Mouse (Mus musculus) forebrain, embryonic 11.5 days (tissue): ENCODE results near the gene Itprid1. TPM values are rescaled to one million over a fixed set of nuclear protein-coding genes. Genes with fewer than 3 reads are reported as not detected.

ENCODE experiments used
- ATAC-seq: fragments of 200-750 bp; cut with Nextera tagmentation; replicated peaks from 2 replicates; pipeline ENCODE4 v1.8.0; 2017; ENCODE audit warnings: moderate TSS enrichment; ENCODE audit not compliant: low FRiP score
- DNase-seq: peaks from one replicate; pipeline ENCODE4 v3.0.0-alpha.2; 2017; ENCODE audit warnings: low spot score
- H3K27ac ChIP-seq: fragments of 300-500 bp; sonication (generic); 2 replicates; pipeline ENCODE4 v1.5.1; 2014; ENCODE audit warnings: low read depth, low read length
- H3K27me3 ChIP-seq: fragments of 300-500 bp; sonication (generic); 2 replicates; pipeline ENCODE4 v1.6.1; 2014; ENCODE audit warnings: mild to moderate bottlenecking, low read length, mixed read lengths; ENCODE audit not compliant: control insufficient read depth, insufficient read depth
- H3K36me3 ChIP-seq: fragments of 300-500 bp; sonication (generic); 2 replicates; pipeline ENCODE4 v1.6.1; 2014; ENCODE audit warnings: mild to moderate bottlenecking, low read length, moderate library complexity, mixed read lengths; ENCODE audit not compliant: control insufficient read depth, insufficient read depth
- H3K4me1 ChIP-seq: fragments of 300-500 bp; sonication (generic); replicated peaks from 2 replicates; pipeline ENCODE4 v1.6.1; 2014; ENCODE audit warnings: low read length, mixed read lengths; ENCODE audit not compliant: control insufficient read depth, insufficient read depth
- H3K4me2 ChIP-seq: fragments of 300-500 bp; sonication (generic); 2 replicates; pipeline ENCODE4 v1.6.1; 2014; ENCODE audit warnings: low read depth, mild to moderate bottlenecking, low read length, moderate library complexity, mixed read lengths; ENCODE audit not compliant: severe bottlenecking
- H3K4me3 ChIP-seq: fragments of 300-500 bp; sonication (generic); 2 replicates; pipeline ENCODE4 v1.5.1; 2014; ENCODE audit warnings: low read depth, low read length
- H3K9ac ChIP-seq: fragments of 300-500 bp; sonication (generic); 2 replicates; pipeline ENCODE4 v1.6.1; 2014; ENCODE audit warnings: low read length
- H3K9me3 ChIP-seq: fragments of 300-500 bp; sonication (generic); 2 replicates; pipeline ENCODE4 v1.6.1; 2016; ENCODE audit warnings: low read length, mixed read lengths; ENCODE audit not compliant: control insufficient read depth
- WGBS: fragments of 180-500 bp; shearing (Covaris S2); extraction: QIAGEN DNeasy Blood & Tissue Kit; methylation state at CpG from one replicate; pipeline ENCODE4 v1.1.7; 2014; 5-methylcytosine and 5-hydroxymethylcytosine counted together
- polyA plus RNA-seq: library from polyadenylated mRNA; unstranded; fragments of >200 nt; fragmentation: Nextera tagmentation; extraction: Ambion mirVana; gene quantifications from 2 replicates; pipeline ENCODE4 v1.2.1, GENCODE M21; 2014

Itprid1 gene
- polyA plus RNA-seq, 1 experiment from 2014 or later: 0.13 TPM

DNA sequence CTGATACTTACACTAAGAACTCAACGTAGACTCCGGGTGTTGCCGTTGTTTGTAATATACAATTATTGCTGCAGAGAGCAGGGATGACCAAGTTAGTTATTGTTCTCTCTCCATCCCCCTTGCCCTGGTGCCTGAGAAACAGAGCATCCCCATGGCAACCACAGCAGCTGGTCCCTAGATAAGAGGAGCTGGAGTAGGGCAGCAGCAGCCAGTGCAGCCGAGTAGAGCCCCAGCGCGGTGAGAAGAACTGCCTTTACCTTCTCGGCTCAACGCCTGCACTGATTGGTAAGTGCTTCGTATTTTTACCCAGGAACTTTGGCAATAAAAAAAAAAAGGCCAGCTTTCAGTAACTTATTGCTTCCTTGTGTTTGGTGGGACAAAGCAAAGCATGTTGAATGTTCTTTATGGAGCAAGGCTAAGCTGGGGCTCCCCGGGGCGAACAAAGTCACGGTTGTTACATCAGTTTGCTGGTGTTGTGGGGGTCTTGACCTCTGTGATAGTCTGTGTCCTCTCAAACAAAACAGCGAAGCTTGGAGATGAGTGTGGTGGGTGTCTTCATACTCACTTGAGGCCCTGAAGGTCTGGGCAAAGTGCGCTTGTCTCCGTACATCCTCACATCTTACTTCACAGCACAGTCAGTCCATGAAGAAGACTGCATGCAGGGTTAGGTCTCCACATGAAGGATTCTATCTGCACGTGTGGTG lies 180.7 kb downstream of the Itprid1 start, which contains the start of gene Ppp1r17:
Ppp1r17 (plus strand) TSS at position 207 of the 704 bp plus-strand sequence.
- Histone ChIP-seq H3K4me3 (no peak within 1 kb of the TSS), H3K9ac (no peak within 1 kb of the TSS), H3K4me2 (0 out of 2 replicates have a peak within 1 kb of the TSS, but pooled peaks have one; percentile 6)

DNA sequence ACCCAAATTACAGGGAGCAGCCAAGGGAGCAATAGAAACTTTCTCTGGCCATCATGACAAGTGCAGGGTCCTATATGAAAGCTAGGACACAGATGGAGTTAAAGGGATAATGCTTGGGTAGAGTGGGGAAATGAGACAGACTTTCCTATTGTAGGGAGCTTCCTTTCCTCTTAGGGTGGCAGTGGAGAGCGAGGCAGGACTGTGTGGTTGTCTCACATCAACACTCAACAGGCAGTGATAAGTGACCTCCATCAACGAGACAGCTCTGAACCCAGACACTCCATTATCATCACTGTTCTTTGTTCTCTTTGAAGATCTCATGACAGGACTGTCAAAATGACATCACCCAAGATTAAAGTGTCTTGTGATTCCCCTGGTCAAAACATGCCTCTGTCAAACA lies 182.9 kb downstream of the Itprid1 start:
- H3K9ac ChIP-seq: no peak overlapping the region
- H3K36me3 ChIP-seq: no peaks in the 10 kb centered on the region
- H3K4me2 ChIP-seq: no peak overlapping the region
- H3K27ac ChIP-seq: no peak overlapping the region
- DNase-seq: no peak
- WGBS: 72% methylated on average over 2 of the region's 2 CpGs
- H3K27me3 ChIP-seq: no peaks in the 10 kb centered on the region
- H3K4me1 ChIP-seq: no peaks in the 10 kb centered on the region
- no peak overlapping the region for H3K4me3 ChIP-seq
- no peak for ATAC-seq
- H3K9me3 ChIP-seq: no peaks in the 10 kb centered on the region

More for the DNA sequence above, 180.7 kb downstream of the Itprid1 start, which contains the start of gene Ppp1r17:
- Histone ChIP-seq H3K4me1 (no peaks in the 10 kb centered on the region), H3K27me3 (no peaks in the 10 kb centered on the region), H3K9me3 (no peaks in the 10 kb centered on the region), H3K27ac (no peak within 1 kb of the TSS), H3K36me3 (no peaks in the 10 kb centered on the region)
- peak; percentile 85 for ATAC-seq
- WGBS: 71% methylated on average over 16 of the region's 16 CpGs
- no peak for DNase-seq

DNA sequence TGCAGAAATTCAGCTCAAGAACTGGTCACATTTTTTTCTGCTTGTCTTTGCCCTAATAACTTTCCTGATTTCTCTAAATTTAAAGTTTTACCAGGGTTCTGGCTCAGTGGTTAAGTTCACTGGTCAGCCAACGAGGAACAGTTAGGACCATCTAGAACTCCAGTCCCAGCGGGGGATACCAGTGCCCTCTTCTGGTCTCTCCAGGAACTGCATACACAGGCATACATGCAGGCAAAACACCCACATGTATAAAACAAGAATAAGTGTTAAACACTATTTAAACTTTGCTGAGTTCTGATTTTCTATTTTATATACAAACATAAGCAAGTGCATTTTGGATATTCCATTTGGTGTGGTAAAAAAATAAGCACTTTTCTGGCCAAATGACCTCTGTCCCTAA lies 188.8 kb downstream of the Itprid1 start:
- no peak overlapping the region for H3K27ac ChIP-seq
- H3K9me3 ChIP-seq: no peaks in the 10 kb centered on the region
- DNase-seq (no peak), ATAC-seq (no peak)
- H3K4me1 ChIP-seq: peaks cover 4% of the 10 kb centered on the region; the same call in 1 of the 2 replicates
- H3K27me3 ChIP-seq: no peaks in the 10 kb centered on the region
- no peak overlapping the region for H3K4me2 ChIP-seq
- no peak overlapping the region for H3K4me3 ChIP-seq
- H3K9ac ChIP-seq: no peak overlapping the region
- no peaks in the 10 kb centered on the region for H3K36me3 ChIP-seq
- WGBS: 66% methylated on average over 2 of the region's 2 CpGs

DNA sequence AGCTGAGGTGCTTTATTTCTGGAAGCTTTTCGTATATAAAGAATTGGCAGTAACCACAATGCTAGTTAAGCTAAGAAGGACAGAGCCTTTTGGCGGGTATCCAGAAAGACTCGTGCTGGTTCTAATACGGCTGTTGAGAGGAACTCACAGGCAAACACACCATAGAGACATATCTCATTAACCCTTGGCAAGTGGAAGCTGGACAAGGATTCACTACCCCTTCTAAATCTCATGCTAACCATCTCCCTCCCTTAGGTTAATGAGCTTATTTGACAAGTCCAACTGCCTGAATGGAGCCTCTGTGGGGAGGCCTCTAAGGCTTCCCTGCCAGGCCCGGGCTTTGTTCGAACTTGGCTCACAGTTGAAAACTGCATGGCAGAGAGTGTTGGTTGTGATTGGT lies 190.6 kb downstream of the Itprid1 start:
- Histone ChIP-seq H3K27me3 (no peaks in the 10 kb centered on the region), H3K27ac (no peak overlapping the region), H3K4me2 (no peak overlapping the region), H3K9ac (no peak overlapping the region), H3K4me1 (peaks cover 4% of the 10 kb centered on the region; the same call in 1 of the 2 replicates), H3K36me3 (no peaks in the 10 kb centered on the region), H3K9me3 (no peaks in the 10 kb centered on the region), H3K4me3 (no peak overlapping the region)
- ATAC-seq: no peak
- 79% methylated on average over 6 of the region's 6 CpGs for WGBS
- DNase-seq: no peak

DNA sequence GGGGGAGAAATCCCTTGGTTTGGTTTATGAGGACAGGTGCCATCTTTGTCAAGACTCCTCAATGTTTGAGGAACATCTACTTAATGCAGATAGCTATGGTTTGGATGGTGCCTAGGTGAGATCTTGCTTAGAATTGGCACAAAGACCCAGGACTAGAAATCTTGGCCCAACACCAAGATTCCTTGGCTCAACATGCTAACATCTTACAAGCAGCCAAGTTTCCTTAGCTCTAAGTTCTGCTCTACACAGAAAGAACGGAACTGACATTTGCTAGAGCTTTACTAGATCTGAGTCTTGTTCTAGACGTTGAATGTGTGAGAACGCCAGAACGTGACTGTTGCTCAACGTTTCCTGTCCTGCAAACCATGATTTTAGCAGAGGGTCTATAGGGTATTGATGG lies 191.3 kb downstream of the Itprid1 start:
- Histone ChIP-seq H3K4me3 (no peak overlapping the region), H3K4me2 (no peak overlapping the region), H3K36me3 (no peaks in the 10 kb centered on the region), H3K27me3 (no peaks in the 10 kb centered on the region), H3K9me3 (no peaks in the 10 kb centered on the region), H3K27ac (no peak overlapping the region), H3K4me1 (peaks cover 4% of the 10 kb centered on the region; the same call in 1 of the 2 replicates), H3K9ac (no peak overlapping the region)
- no peak for ATAC-seq
- no peak for DNase-seq
- 93% methylated on average over 5 of the region's 5 CpGs for WGBS

Other genes with a start within 250 kb of the Itprid1 start
- gene Neurod6, start 155.6 kb upstream of the Itprid1 start, polyA plus RNA-seq: 7.6 and 7.8 TPM in 2 replicates
- gene Ppp1r17, start 180.6 kb downstream of the Itprid1 start, polyA plus RNA-seq: 4.1 and 4.4 TPM in 2 replicates